Mouse (Mus musculus) cerebellum, adult (tissue): ENCODE measurements at regions not wholly inside any gene's neighbourhood (a gene's known extent, or its start where the extent isn't known, plus 50 kb on each side); places are given as distances from the start of the nearest gene placed in this dataset.

ENCODE experiments used
- ATAC-seq: cut with Nextera tagmentation; 2 replicates; pipeline ENCODE4 v1.9.2; 2017; ENCODE audit warnings: mild to moderate bottlenecking, moderate library complexity, mixed read lengths; ENCODE audit not compliant: insufficient number of reproducible peaks, low FRiP score, low TSS enrichment

GRCm38 (mm10) chr13:42579471-42579870 lies 101.0 kb upstream of the Phactr1 start:
- no peak for ATAC-seq

GRCm38 (mm10) chr13:42589136-42589535 lies 91.3 kb upstream of the Phactr1 start:
- no peak for ATAC-seq

GRCm38 (mm10) chr13:42589607-42590006 lies 90.8 kb upstream of the Phactr1 start:
- no peak for ATAC-seq

GRCm38 (mm10) chr13:42590415-42590814 lies 90.0 kb upstream of the Phactr1 start:
- no peak for ATAC-seq

- no peak for ATAC-seq
Measured at GRCm38 (mm10) chr13:42592945-42593344, 87.5 kb upstream of the Phactr1 start.

DNA sequence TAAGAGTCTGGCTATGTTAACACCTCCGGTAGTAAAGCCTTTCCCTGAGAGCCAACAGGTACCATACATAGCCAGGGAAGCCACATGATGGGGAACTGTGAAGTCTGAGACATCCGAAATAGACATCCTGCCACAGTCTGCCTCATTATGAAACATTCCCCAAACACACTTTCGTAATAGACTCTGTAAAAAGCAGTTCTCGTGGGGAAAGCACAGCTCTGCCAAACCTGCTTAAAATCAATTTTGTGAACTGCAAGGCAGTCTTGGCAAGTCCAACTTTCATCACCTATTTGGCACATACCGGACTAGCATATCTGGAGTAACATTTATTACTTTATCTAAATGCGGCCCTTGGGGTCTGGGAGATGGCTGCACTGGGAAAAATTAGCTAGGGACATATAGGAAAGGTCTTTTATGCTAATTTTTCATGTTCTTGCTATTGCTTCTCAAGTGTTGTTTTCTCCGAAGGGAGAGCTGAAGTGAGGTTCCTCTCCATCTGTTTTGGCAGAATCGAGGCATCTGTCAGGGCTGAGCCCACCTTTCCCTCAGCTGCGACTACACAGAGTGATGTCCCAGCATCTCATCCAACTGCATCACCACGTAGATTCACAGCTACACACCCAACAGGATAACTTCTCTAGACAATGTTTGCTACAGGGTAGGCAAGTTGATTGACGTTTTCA lies 86.8 kb upstream of the Phactr1 start:
- no peak for ATAC-seq

GRCm38 (mm10) chr13:42595180-42595579 lies 85.2 kb upstream of the Phactr1 start:
- ATAC-seq = no peak

- ATAC-seq = no peak
Measured at GRCm38 (mm10) chr13:42597781-42598180, 82.6 kb upstream of the Phactr1 start.

- ATAC-seq = no peak
Measured at GRCm38 (mm10) chr13:42603308-42603707, 77.1 kb upstream of the Phactr1 start.

GRCm38 (mm10) chr13:42607735-42608134 lies 72.7 kb upstream of the Phactr1 start:
- no peak for ATAC-seq

DNA sequence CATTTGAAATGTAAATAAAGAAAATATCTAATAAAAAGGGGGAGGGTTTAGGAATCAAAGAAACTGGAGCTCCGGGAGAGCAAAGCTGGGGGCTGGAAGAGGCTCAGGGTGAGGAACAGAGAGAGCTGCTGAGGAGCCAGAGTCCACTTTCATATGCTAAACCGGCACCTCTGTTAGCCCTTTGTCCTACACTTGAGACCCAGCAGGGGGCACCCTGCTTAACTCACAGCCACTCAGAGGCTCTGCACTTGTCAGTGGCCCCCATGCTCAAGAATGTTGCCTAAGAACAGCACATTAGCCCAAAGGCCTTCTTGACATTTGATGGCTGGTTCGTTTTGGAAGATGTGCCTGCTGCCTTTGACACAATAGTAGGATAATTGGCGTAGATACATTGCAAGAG lies 71.5 kb upstream of the Phactr1 start:
- no peak for ATAC-seq

GRCm38 (mm10) chr13:42613326-42613725 lies 67.1 kb upstream of the Phactr1 start:
- ATAC-seq = no peak

- no peak for ATAC-seq
Measured at GRCm38 (mm10) chr13:42615826-42616225, 64.6 kb upstream of the Phactr1 start.

GRCm38 (mm10) chr13:42617225-42617624 lies 63.2 kb upstream of the Phactr1 start:
- no peak for ATAC-seq

GRCm38 (mm10) chr13:42617844-42618243 lies 62.6 kb upstream of the Phactr1 start:
- no peak for ATAC-seq

DNA sequence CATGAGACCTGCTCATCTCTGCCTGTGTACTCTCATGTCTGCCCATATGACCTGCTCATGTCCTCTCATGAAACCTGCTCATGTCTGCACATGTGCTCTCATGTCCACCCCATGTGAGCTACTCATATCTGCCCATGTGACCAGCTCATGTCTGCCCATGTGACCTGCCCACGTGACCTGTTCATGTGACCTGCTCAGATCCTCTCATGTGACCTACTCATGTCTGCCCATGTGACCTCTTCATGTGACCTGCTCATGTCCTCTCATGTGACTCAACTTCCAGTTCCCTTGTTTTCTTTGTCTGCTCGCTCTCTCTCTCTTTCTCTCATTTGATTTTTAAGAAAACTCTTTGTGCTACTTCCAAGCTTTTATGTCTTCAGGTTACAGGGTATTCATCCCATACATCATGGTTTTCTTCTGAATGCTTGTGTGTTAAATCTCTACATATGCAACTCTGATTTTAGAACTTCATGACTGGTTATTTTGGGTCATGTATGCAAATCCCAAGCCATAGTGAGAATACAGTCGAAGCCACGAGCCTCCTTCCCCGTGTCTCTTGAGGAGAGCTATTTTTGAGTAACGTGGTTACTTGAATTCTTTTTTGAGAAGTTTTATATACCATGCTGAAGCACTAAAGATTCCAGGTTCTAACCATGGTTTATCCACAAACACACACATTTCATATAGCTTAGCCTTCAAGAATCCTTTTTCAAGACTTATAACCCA lies 60.7 kb upstream of the Phactr1 start:
- ATAC-seq = no peak

DNA sequence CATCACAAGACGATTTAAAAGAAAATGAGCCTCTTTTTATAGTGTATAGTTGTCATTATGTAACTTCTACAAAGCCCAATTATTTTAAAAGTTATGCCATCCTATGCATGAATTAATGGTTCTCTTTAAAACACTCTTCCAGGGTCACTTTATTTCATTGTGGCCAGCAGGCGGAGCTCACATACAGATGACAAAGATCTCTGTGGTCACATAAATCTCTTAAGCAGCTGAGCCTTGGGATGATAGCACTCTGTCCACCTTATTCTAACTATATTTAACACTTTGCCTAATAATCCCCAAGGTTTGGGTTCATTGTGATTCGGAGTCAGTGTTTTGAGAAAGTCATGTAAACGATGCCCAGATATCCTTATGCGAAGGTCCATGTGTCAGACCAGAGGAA lies 56.9 kb upstream of the Phactr1 start:
- no peak for ATAC-seq
